Mouse (Mus musculus): Measurements from ENCODE around the gene C1galt1. TPM values are rescaled to one million over a fixed set of nuclear protein-coding genes. Genes with fewer than 3 reads are reported as not detected.
A peak's percentile ranks its signal among the peaks of the same experiment; 100 is the strongest.

The C1galt1 gene
- polyA plus RNA-seq, 1 experiment from 2014 or later, result 1.4 TPM

- Histone ChIP-seq H3K9me3 (ENCODE audit: control insufficient read depth, low read length) (no peaks in the 10 kb centered on the region), H3K27ac (ENCODE audit: low read length) (no peak overlapping the region), H3K4me2 (ENCODE audit: low read length) (no peak overlapping the region), H3K27me3 (replicated peaks; ENCODE audit: control insufficient read depth, insufficient read depth, low read length) (no peaks in the 10 kb centered on the region), H3K4me1 (replicated peaks; ENCODE audit: control insufficient read depth, insufficient read depth, low read length) (peaks cover 3% of the 10 kb centered on the region; the same call in 1 of the 2 replicates), H3K36me3 (ENCODE audit: control insufficient read depth, insufficient read depth) (no peaks in the 10 kb centered on the region), H3K9ac (replicated peaks; ENCODE audit: low read depth, low read length) (no peak overlapping the region), H3K4me3 (replicated peaks; ENCODE audit: low read length) (no peak overlapping the region)
- no peak for ATAC-seq
- 78% methylated on average over 5 of the region's 5 CpGs for WGBS
Observed at GRCm38 (mm10) chr6:7856682-7857290, 12.1 kb downstream of the C1galt1 start.

GRCm38 (mm10) chr6:7857356-7858247 lies 13.0 kb downstream of the C1galt1 start:
- Histone ChIP-seq H3K27ac (ENCODE audit: low read length) (no peak overlapping the region), H3K4me3 (replicated peaks; ENCODE audit: low read length) (no peak overlapping the region), H3K9ac (replicated peaks; ENCODE audit: low read depth, low read length) (no peak overlapping the region), H3K9me3 (ENCODE audit: control insufficient read depth, low read length) (no peaks in the 10 kb centered on the region), H3K36me3 (ENCODE audit: control insufficient read depth, insufficient read depth) (no peaks in the 10 kb centered on the region), H3K4me1 (replicated peaks; ENCODE audit: control insufficient read depth, insufficient read depth, low read length) (peaks cover 3% of the 10 kb centered on the region; the same call in 1 of the 2 replicates), H3K27me3 (replicated peaks; ENCODE audit: control insufficient read depth, insufficient read depth, low read length) (no peaks in the 10 kb centered on the region), H3K4me2 (ENCODE audit: low read length) (no peak overlapping the region)
- WGBS, result 82% methylated on average over 8 of the region's 8 CpGs
- ATAC-seq, result no peak

- H3K9ac ChIP-seq (replicated peaks; ENCODE audit: low read depth, low read length), result no peak overlapping the region
- no peak overlapping the region for H3K4me3 ChIP-seq (replicated peaks; ENCODE audit: low read length)
- no peak overlapping the region for H3K4me2 ChIP-seq (ENCODE audit: low read length)
- H3K9me3 ChIP-seq (ENCODE audit: control insufficient read depth, low read length), result no peaks in the 10 kb centered on the region
- H3K27ac ChIP-seq (ENCODE audit: low read length), result no peak overlapping the region
- H3K36me3 ChIP-seq (ENCODE audit: control insufficient read depth, insufficient read depth), result no peaks in the 10 kb centered on the region
- peaks cover 3% of the 10 kb centered on the region; the same call in 1 of the 2 replicates for H3K4me1 ChIP-seq (replicated peaks; ENCODE audit: control insufficient read depth, insufficient read depth, low read length)
- ATAC-seq, result no peak
- 87% methylated on average over 5 of the region's 5 CpGs for WGBS
- no peaks in the 10 kb centered on the region for H3K27me3 ChIP-seq (replicated peaks; ENCODE audit: control insufficient read depth, insufficient read depth, low read length)
Observed at GRCm38 (mm10) chr6:7858586-7858985, 13.9 kb downstream of the C1galt1 start.

GRCm38 (mm10) chr6:7859161-7859560 lies 14.5 kb downstream of the C1galt1 start:
- no peaks in the 10 kb centered on the region for H3K27me3 ChIP-seq (replicated peaks; ENCODE audit: control insufficient read depth, insufficient read depth, low read length)
- ATAC-seq, result no peak
- no peak overlapping the region for H3K9ac ChIP-seq (replicated peaks; ENCODE audit: low read depth, low read length)
- no peak overlapping the region for H3K27ac ChIP-seq (ENCODE audit: low read length)
- H3K36me3 ChIP-seq (ENCODE audit: control insufficient read depth, insufficient read depth), result no peaks in the 10 kb centered on the region
- WGBS, result 80% methylated on average over 3 of the region's 3 CpGs
- H3K9me3 ChIP-seq (ENCODE audit: control insufficient read depth, low read length), result no peaks in the 10 kb centered on the region
- no peak overlapping the region for H3K4me3 ChIP-seq (replicated peaks; ENCODE audit: low read length)
- no peak overlapping the region for H3K4me2 ChIP-seq (ENCODE audit: low read length)
- peaks cover 3% of the 10 kb centered on the region; the same call in 1 of the 2 replicates for H3K4me1 ChIP-seq (replicated peaks; ENCODE audit: control insufficient read depth, insufficient read depth, low read length)

- Histone ChIP-seq H3K9ac (replicated peaks; ENCODE audit: low read depth, low read length) (no peak overlapping the region), H3K4me2 (ENCODE audit: low read length) (no peak overlapping the region), H3K27ac (ENCODE audit: low read length) (no peak overlapping the region), H3K36me3 (ENCODE audit: control insufficient read depth, insufficient read depth) (no peaks in the 10 kb centered on the region), H3K27me3 (replicated peaks; ENCODE audit: control insufficient read depth, insufficient read depth, low read length) (no peaks in the 10 kb centered on the region), H3K9me3 (ENCODE audit: control insufficient read depth, low read length) (no peaks in the 10 kb centered on the region), H3K4me1 (replicated peaks; ENCODE audit: control insufficient read depth, insufficient read depth, low read length) (peaks cover 3% of the 10 kb centered on the region; the same call in 1 of the 2 replicates), H3K4me3 (replicated peaks; ENCODE audit: low read length) (no peak overlapping the region)
- ATAC-seq, result peak; percentile 84
- WGBS, result 28% methylated on average over 3 of the region's 3 CpGs
Observed at GRCm38 (mm10) chr6:7861033-7861432, 16.4 kb downstream of the C1galt1 start.

- WGBS, result 74% methylated on average over 4 of the region's 4 CpGs
- H3K9ac ChIP-seq (replicated peaks; ENCODE audit: low read depth, low read length), result no peak overlapping the region
Observed at GRCm38 (mm10) chr6:7863354-7863753, 18.7 kb downstream of the C1galt1 start.

GRCm38 (mm10) chr6:7876836-7877235 lies 32.2 kb downstream of the C1galt1 start:
- 93% methylated on average over 5 of the region's 5 CpGs for WGBS
- Histone ChIP-seq H3K4me3 (replicated peaks; ENCODE audit: low read length) (no peak overlapping the region), H3K9me3 (ENCODE audit: control insufficient read depth, low read length) (no peaks in the 10 kb centered on the region)

More at GRCm38 (mm10) chr6:7863354-7863753, 18.7 kb downstream of the C1galt1 start:
- H3K27ac ChIP-seq (ENCODE audit: low read length), result no peak overlapping the region
- no peaks in the 10 kb centered on the region for H3K27me3 ChIP-seq (replicated peaks; ENCODE audit: control insufficient read depth, insufficient read depth, low read length)
- H3K4me2 ChIP-seq (ENCODE audit: low read length), result no peak overlapping the region
- no peak overlapping the region for H3K4me3 ChIP-seq (replicated peaks; ENCODE audit: low read length)
- H3K9me3 ChIP-seq (ENCODE audit: control insufficient read depth, low read length), result no peaks in the 10 kb centered on the region
- H3K4me1 ChIP-seq (replicated peaks; ENCODE audit: control insufficient read depth, insufficient read depth, low read length), result peaks cover 3% of the 10 kb centered on the region; the same call in 1 of the 2 replicates
- ATAC-seq, result 0 out of 2 replicates have a peak, but pooled peaks have one; percentile 31
- H3K36me3 ChIP-seq (ENCODE audit: control insufficient read depth, insufficient read depth), result no peaks in the 10 kb centered on the region

GRCm38 (mm10) chr6:7881595-7882128 lies 37.0 kb downstream of the C1galt1 start:
- Histone ChIP-seq H3K27me3 (replicated peaks; ENCODE audit: control insufficient read depth, insufficient read depth, low read length) (no peaks in the 10 kb centered on the region), H3K4me3 (replicated peaks; ENCODE audit: low read length) (no peak overlapping the region), H3K9me3 (ENCODE audit: control insufficient read depth, low read length) (no peaks in the 10 kb centered on the region), H3K4me2 (ENCODE audit: low read length) (no peak overlapping the region), H3K27ac (ENCODE audit: low read length) (no peak overlapping the region), H3K36me3 (ENCODE audit: control insufficient read depth, insufficient read depth) (no peaks in the 10 kb centered on the region), H3K9ac (replicated peaks; ENCODE audit: low read depth, low read length) (no peak overlapping the region), H3K4me1 (replicated peaks; ENCODE audit: control insufficient read depth, insufficient read depth, low read length) (no peaks in the 10 kb centered on the region)
- 76% methylated on average over 1 of the region's 1 CpGs for WGBS
- no peak for ATAC-seq

More at GRCm38 (mm10) chr6:7876836-7877235, 32.2 kb downstream of the C1galt1 start:
- no peak overlapping the region for H3K4me2 ChIP-seq (ENCODE audit: low read length)
- ATAC-seq, result no peak
- H3K4me1 ChIP-seq (replicated peaks; ENCODE audit: control insufficient read depth, insufficient read depth, low read length), result no peaks in the 10 kb centered on the region
- no peak overlapping the region for H3K27ac ChIP-seq (ENCODE audit: low read length)
- no peak overlapping the region for H3K9ac ChIP-seq (replicated peaks; ENCODE audit: low read depth, low read length)
- H3K27me3 ChIP-seq (replicated peaks; ENCODE audit: control insufficient read depth, insufficient read depth, low read length), result no peaks in the 10 kb centered on the region
- H3K36me3 ChIP-seq (ENCODE audit: control insufficient read depth, insufficient read depth), result no peaks in the 10 kb centered on the region

- H3K9me3 ChIP-seq (ENCODE audit: control insufficient read depth, low read length), result no peaks in the 10 kb centered on the region
- 68% methylated on average over 13 of the region's 13 CpGs for WGBS
- ATAC-seq, result no peak
- H3K36me3 ChIP-seq (ENCODE audit: control insufficient read depth, insufficient read depth), result no peaks in the 10 kb centered on the region
- no peaks in the 10 kb centered on the region for H3K27me3 ChIP-seq (replicated peaks; ENCODE audit: control insufficient read depth, insufficient read depth, low read length)
- no peak overlapping the region for H3K9ac ChIP-seq (replicated peaks; ENCODE audit: low read depth, low read length)
- H3K4me1 ChIP-seq (replicated peaks; ENCODE audit: control insufficient read depth, insufficient read depth, low read length), result no peaks in the 10 kb centered on the region
- H3K4me2 ChIP-seq (ENCODE audit: low read length), result no peak overlapping the region
- no peak overlapping the region for H3K27ac ChIP-seq (ENCODE audit: low read length)
- H3K4me3 ChIP-seq (replicated peaks; ENCODE audit: low read length), result no peak overlapping the region
Observed at GRCm38 (mm10) chr6:7882520-7882919, 37.9 kb downstream of the C1galt1 start.
